Mouse (Mus musculus) kidney, adult 2 months (tissue): ENCODE results near the gene Methig1.

Experiments used
- CTCF ChIP-seq: fragments of 200-500 bp; conservative IDR thresholded peaks from 2 replicates; pipeline ENCODE4 v1.5.1; 2011; ENCODE audit warnings: low read depth, mild to moderate bottlenecking, control low read depth, low read length, moderate library complexity, mixed read lengths; ENCODE audit not compliant: insufficient read depth, insufficient read length
- POLR2A ChIP-seq: fragments of 200-500 bp; IDR thresholded peaks from one replicate; pipeline ENCODE4 v1.6.1; 2011; ENCODE audit warnings: low read depth, low read length, control low read depth

DNA sequence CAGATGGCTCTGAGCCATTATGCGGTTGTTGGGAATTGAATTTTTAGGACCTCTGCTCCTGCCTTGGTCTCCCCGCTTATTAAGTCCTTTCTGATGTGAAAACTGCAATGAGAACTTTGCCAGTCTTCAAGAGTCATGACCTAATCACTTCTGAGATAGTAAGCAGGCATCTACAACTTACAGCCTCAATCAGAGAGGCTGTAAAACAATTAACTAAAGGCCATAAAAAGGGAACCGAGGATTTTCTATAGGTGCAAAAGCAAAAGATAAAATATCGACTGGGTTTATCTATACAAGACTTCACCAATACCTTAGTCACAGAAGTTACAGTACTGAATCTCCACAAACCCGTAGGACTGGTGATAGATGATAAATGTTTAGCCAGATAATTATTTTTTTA is 2.9 kb downstream of the Methig1 start:
- TF ChIP-seq POLR2A, result no peak
- no peak for TF ChIP-seq CTCF
